Mouse (Mus musculus): ENCODE measurements around the gene Opa3.

DNA sequence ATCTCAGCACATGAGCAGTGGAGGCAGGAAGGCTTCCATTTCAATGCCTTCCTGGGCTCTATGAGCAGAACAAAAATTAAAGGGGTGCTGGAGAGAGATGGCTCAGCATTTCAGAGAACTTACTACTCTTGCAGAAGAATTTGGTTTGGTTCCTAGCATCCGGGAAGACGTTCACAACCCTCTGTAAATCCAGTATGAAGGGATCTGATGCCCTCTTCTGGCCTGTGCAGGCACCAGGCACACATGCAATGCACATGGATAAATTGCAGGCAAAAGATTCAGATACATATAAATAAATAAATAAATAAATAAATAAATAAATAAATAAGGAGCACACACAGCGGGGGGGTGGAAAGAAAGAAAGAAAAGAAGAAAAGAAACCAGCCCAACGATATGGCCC, 48.1 kb downstream of the Opa3 start:
- TF ChIP-seq CTCF (IDR thresholded peaks at IDR 0.05; ENCODE audit: extremely low read depth, insufficient read depth, insufficient read length, insufficient replicate concordance): peak; percentile 53; the same call in 1 of the 2 replicates
- no peak for TF ChIP-seq POLR2A (IDR thresholded peaks at IDR 0.05; ENCODE audit: low read depth, low read length)

All from spleen, adult 2 months (tissue).